Mouse (Mus musculus) erythroblast, embryonic 14.5 days (primary cell): ENCODE measurements around the gene A630095N17Rik.

ENCODE experiments used
- GATA1 ChIP-seq: IDR thresholded peaks from 2 replicates; pipeline ENCODE4 v1.6.1; 2012; ENCODE audit warnings: low read length, inconsistent platforms, mixed read lengths
- TAL1 ChIP-seq: IDR thresholded peaks from 3 replicates; pipeline ENCODE4 v1.6.1; 2012; ENCODE audit warnings: low read length, inconsistent platforms, mixed read lengths

DNA sequence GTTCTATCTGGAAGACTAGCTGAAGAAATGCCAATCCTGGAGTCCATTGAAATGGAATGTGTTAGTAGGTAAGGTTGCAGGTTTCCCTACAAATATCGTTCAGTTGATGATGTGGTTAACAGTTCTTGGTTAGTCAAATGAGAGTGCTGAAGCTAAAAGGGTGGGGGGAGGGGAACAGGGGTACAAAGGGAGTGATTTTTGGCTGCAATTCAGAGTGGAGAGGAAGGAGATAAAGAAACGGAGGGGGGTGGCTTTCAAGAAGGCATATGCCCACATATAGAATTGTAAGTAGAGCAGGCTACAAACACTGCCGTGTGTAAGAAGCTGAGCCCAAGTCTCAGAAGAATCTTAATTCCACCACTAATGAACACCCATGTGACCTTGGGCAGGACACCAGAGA is 6.4 kb downstream of the A630095N17Rik start:
- TF ChIP-seq TAL1 (no peak), GATA1 (no peak)
